Mouse (Mus musculus): ENCODE measurements around the gene Slc48a1. TPM values are rescaled to one million over a fixed set of nuclear protein-coding genes. Genes with fewer than 3 reads are reported as not detected.

Slc48a1 gene
- polyA plus RNA-seq, 1 experiment from 2014 or later, result 90.1 TPM

GRCm38 (mm10) chr15:97768192-97768591, 10.1 kb upstream of the Slc48a1 start:
- no peak; the same call in 1 of the 2 replicates for ATAC-seq (replicated peaks)
- H3K4me2 ChIP-seq, result peak overlapping the region; percentile 90
- no peaks in the 10 kb centered on the region for H3K36me3 ChIP-seq (replicated peaks)
- peaks cover 37% of the 10 kb centered on the region for H3K4me1 ChIP-seq
- peak overlapping the region; percentile 45 for H3K4me3 ChIP-seq
- WGBS, result 1% methylated on average over 18 of the region's 18 CpGs
- peaks cover 23% of the 10 kb centered on the region for H3K27me3 ChIP-seq (replicated peaks)
- no peaks in the 10 kb centered on the region for H3K9me3 ChIP-seq
- H3K9ac ChIP-seq, result peak overlapping the region; percentile 45
- peak overlapping the region; percentile 66 for H3K27ac ChIP-seq

- no peaks in the 10 kb centered on the region for H3K36me3 ChIP-seq (replicated peaks)
- WGBS, result 70% methylated on average over 8 of the region's 8 CpGs
- no peak overlapping the region for H3K4me2 ChIP-seq
- peaks cover 19% of the 10 kb centered on the region for H3K27me3 ChIP-seq (replicated peaks)
- ATAC-seq (replicated peaks), result no peak
- no peak overlapping the region for H3K27ac ChIP-seq
- no peak overlapping the region for H3K4me3 ChIP-seq
- H3K4me1 ChIP-seq, result peaks cover 34% of the 10 kb centered on the region
- H3K9me3 ChIP-seq, result no peaks in the 10 kb centered on the region
- H3K9ac ChIP-seq, result no peak overlapping the region
Observed at GRCm38 (mm10) chr15:97770280-97770679, 8.0 kb upstream of the Slc48a1 start.

GRCm38 (mm10) chr15:97773108-97773507, 5.2 kb upstream of the Slc48a1 start:
- no peak overlapping the region for H3K4me3 ChIP-seq
- peaks cover 19% of the 10 kb centered on the region for H3K27me3 ChIP-seq (replicated peaks)
- H3K27ac ChIP-seq, result no peak overlapping the region
- ATAC-seq (replicated peaks), result no peak
- H3K4me2 ChIP-seq, result no peak overlapping the region
- no peak overlapping the region for H3K9ac ChIP-seq
- peaks cover 9% of the 10 kb centered on the region for H3K4me1 ChIP-seq
- no peaks in the 10 kb centered on the region for H3K9me3 ChIP-seq
- H3K36me3 ChIP-seq (replicated peaks), result no peaks in the 10 kb centered on the region
- 24% methylated on average over 5 of the region's 5 CpGs for WGBS

- no peak for ATAC-seq (replicated peaks)
- Histone ChIP-seq H3K4me2 (no peak overlapping the region), H3K27me3 (replicated peaks) (peaks cover 19% of the 10 kb centered on the region), H3K9me3 (no peaks in the 10 kb centered on the region), H3K36me3 (replicated peaks) (no peaks in the 10 kb centered on the region), H3K27ac (no peak overlapping the region), H3K4me3 (no peak overlapping the region), H3K4me1 (peaks cover 5% of the 10 kb centered on the region; the same call in 1 of the 2 replicates), H3K9ac (no peak overlapping the region)
- 69% methylated on average over 5 of the region's 5 CpGs for WGBS
Observed at GRCm38 (mm10) chr15:97773961-97774370, 4.4 kb upstream of the Slc48a1 start.

- no peak for ATAC-seq (replicated peaks)
- H3K9me3 ChIP-seq, result no peaks in the 10 kb centered on the region
- H3K4me1 ChIP-seq, result peaks cover 5% of the 10 kb centered on the region; the same call in 1 of the 2 replicates
- H3K4me2 ChIP-seq, result no peak overlapping the region
- no peak overlapping the region for H3K4me3 ChIP-seq
- H3K27ac ChIP-seq, result no peak overlapping the region
- no peaks in the 10 kb centered on the region for H3K36me3 ChIP-seq (replicated peaks)
- peaks cover 6% of the 10 kb centered on the region; the same call in 1 of the 2 replicates for H3K27me3 ChIP-seq (replicated peaks)
- no peak overlapping the region for H3K9ac ChIP-seq
- 14% methylated on average over 8 of the region's 8 CpGs for WGBS
Observed at GRCm38 (mm10) chr15:97776514-97776913, 1.8 kb upstream of the Slc48a1 start.

- Histone ChIP-seq H3K9me3 (no peaks in the 10 kb centered on the region), H3K27me3 (replicated peaks) (peaks cover 8% of the 10 kb centered on the region; the same call in 1 of the 2 replicates), H3K4me2 (no peak overlapping the region), H3K27ac (no peak overlapping the region), H3K4me1 (peaks cover 7% of the 10 kb centered on the region; the same call in 1 of the 2 replicates), H3K9ac (no peak overlapping the region), H3K36me3 (replicated peaks) (no peaks in the 10 kb centered on the region), H3K4me3 (no peak overlapping the region)
- WGBS, result 84% methylated on average over 6 of the region's 6 CpGs
- no peak for ATAC-seq (replicated peaks)
Observed at GRCm38 (mm10) chr15:97776919-97777318, 1.4 kb upstream of the Slc48a1 start.

- H3K4me3 ChIP-seq, result no peak overlapping the region
- H3K4me1 ChIP-seq, result peaks cover 7% of the 10 kb centered on the region; the same call in 1 of the 2 replicates
- H3K4me2 ChIP-seq, result no peak overlapping the region
- WGBS, result 81% methylated on average over 1 of the region's 1 CpGs
- H3K27ac ChIP-seq, result no peak overlapping the region
- no peak overlapping the region for H3K9ac ChIP-seq
- no peaks in the 10 kb centered on the region for H3K9me3 ChIP-seq
- peaks cover 20% of the 10 kb centered on the region; the same call in 1 of the 2 replicates for H3K27me3 ChIP-seq (replicated peaks)
- ATAC-seq (replicated peaks), result no peak
- no peaks in the 10 kb centered on the region for H3K36me3 ChIP-seq (replicated peaks)
Observed at GRCm38 (mm10) chr15:97779576-97779975, 1.3 kb downstream of the Slc48a1 start.

GRCm38 (mm10) chr15:97780611-97781031, 2.3 kb downstream of the Slc48a1 start:
- peaks cover 17% of the 10 kb centered on the region; the same call in 1 of the 2 replicates for H3K27me3 ChIP-seq (replicated peaks)

GRCm38 (mm10) chr15:97781961-97782748, 3.8 kb downstream of the Slc48a1 start:
- Histone ChIP-seq H3K27ac (0 out of 2 replicates have a peak overlapping the region, but pooled peaks have one; percentile 8), H3K9ac (no peak overlapping the region), H3K9me3 (no peaks in the 10 kb centered on the region), H3K27me3 (replicated peaks) (peaks cover 17% of the 10 kb centered on the region; the same call in 1 of the 2 replicates), H3K4me2 (no peak overlapping the region; the same call in 1 of the 2 replicates), H3K36me3 (replicated peaks) (no peaks in the 10 kb centered on the region), H3K4me1 (peaks cover 22% of the 10 kb centered on the region; the same call in 1 of the 2 replicates), H3K4me3 (no peak overlapping the region)
- no peak for ATAC-seq (replicated peaks)
- 10% methylated on average over 24 of the region's 24 CpGs for WGBS

More at GRCm38 (mm10) chr15:97780611-97781031, 2.3 kb downstream of the Slc48a1 start:
- no peak for ATAC-seq (replicated peaks)
- Histone ChIP-seq H3K4me2 (no peak overlapping the region), H3K4me3 (no peak overlapping the region), H3K9ac (no peak overlapping the region), H3K36me3 (replicated peaks) (no peaks in the 10 kb centered on the region), H3K4me1 (peaks cover 12% of the 10 kb centered on the region; the same call in 1 of the 2 replicates), H3K9me3 (no peaks in the 10 kb centered on the region), H3K27ac (no peak overlapping the region)
- WGBS, result 67% methylated on average over 12 of the region's 12 CpGs

- Histone ChIP-seq H3K9ac (no peak overlapping the region), H3K9me3 (no peaks in the 10 kb centered on the region), H3K27ac (no peak overlapping the region), H3K4me1 (peaks cover 22% of the 10 kb centered on the region; the same call in 1 of the 2 replicates), H3K27me3 (replicated peaks) (peaks cover 17% of the 10 kb centered on the region; the same call in 1 of the 2 replicates), H3K36me3 (replicated peaks) (no peaks in the 10 kb centered on the region), H3K4me3 (no peak overlapping the region), H3K4me2 (no peak overlapping the region; the same call in 1 of the 2 replicates)
- ATAC-seq (replicated peaks), result no peak
- 2% methylated on average over 9 of the region's 9 CpGs for WGBS
Observed at GRCm38 (mm10) chr15:97782749-97783105, 4.4 kb downstream of the Slc48a1 start.

- Histone ChIP-seq H3K4me3 (peak overlapping the region; percentile 54), H3K36me3 (replicated peaks) (no peaks in the 10 kb centered on the region), H3K27ac (peak overlapping the region; percentile 53), H3K4me1 (peaks cover 22% of the 10 kb centered on the region; the same call in 1 of the 2 replicates), H3K4me2 (peak overlapping the region; percentile 68), H3K27me3 (replicated peaks) (peaks cover 17% of the 10 kb centered on the region; the same call in 1 of the 2 replicates), H3K9ac (peak overlapping the region; percentile 73), H3K9me3 (no peaks in the 10 kb centered on the region)
- WGBS, result 2% methylated on average over 36 of the region's 39 CpGs
- peak; percentile 88 for ATAC-seq (replicated peaks)
Observed at GRCm38 (mm10) chr15:97784092-97784559, 5.8 kb downstream of the Slc48a1 start.

GRCm38 (mm10) chr15:97784561-97785161, 6.3 kb downstream of the Slc48a1 start:
- peaks cover 17% of the 10 kb centered on the region; the same call in 1 of the 2 replicates for H3K27me3 ChIP-seq (replicated peaks)
- H3K36me3 ChIP-seq (replicated peaks), result no peaks in the 10 kb centered on the region
- peak overlapping the region; percentile 53 for H3K27ac ChIP-seq
- peak overlapping the region; percentile 73 for H3K9ac ChIP-seq
- no peaks in the 10 kb centered on the region for H3K9me3 ChIP-seq
- peak; percentile 76 for ATAC-seq (replicated peaks)
- H3K4me2 ChIP-seq, result peak overlapping the region; percentile 68
- peak overlapping the region; percentile 54 for H3K4me3 ChIP-seq
- H3K4me1 ChIP-seq, result peaks cover 22% of the 10 kb centered on the region; the same call in 1 of the 2 replicates
- WGBS, result 3% methylated on average over 45 of the region's 45 CpGs
